Mouse (Mus musculus) spleen, postnatal 14 days (tissue): ENCODE measurements around the gene Cd24a.

Experiments used
- DNase-seq, 2 experiments: peaks; one replicate each; pipeline ENCODE4 v3.0.0; 2021 to 2022; ENCODE audit warnings: low spot score in 2 of 2

Gene Cd24a

DNA sequence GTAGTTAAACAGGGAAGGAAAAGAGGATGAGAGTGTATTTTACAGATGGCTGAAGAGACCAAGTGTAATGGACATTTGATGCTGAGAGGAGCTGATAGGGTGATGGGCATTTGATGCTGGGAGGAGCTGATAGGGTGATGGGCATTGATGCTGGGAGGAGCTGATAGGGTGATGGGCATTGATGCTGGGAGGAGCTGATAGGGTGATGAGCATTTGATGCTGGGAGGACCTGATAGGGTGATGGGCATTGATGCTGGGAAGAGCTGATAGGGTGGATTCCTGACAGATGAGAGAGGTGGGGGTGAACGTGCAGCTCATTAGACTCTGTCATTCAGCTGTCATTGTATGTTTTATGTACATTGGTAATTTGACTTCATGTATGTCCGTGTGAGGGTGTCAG, 47.5 kb downstream of the Cd24a start:
- DNase-seq, result peak in 1 of 2 experiments; percentile 27

DNA sequence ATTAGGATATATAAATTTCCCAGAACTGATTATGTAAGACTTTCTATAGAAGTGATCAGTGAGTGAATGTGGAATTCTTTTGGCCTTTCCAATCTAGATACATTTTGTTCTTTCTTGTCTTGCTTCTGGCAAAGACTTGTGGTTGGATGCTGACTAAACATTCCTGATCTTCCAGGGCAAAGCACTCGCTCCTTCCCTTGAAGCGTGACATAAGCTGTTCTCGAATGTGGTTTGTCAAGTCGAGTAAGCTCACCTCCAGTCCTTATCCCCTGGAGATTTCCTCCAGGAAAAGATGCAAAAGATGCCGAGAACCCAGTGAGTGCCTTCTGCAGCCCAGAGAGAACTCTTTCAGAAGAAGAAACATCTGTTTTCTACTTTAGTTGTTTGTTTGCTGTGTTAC, 51.1 kb downstream of the Cd24a start:
- DNase-seq, result no peak

DNA sequence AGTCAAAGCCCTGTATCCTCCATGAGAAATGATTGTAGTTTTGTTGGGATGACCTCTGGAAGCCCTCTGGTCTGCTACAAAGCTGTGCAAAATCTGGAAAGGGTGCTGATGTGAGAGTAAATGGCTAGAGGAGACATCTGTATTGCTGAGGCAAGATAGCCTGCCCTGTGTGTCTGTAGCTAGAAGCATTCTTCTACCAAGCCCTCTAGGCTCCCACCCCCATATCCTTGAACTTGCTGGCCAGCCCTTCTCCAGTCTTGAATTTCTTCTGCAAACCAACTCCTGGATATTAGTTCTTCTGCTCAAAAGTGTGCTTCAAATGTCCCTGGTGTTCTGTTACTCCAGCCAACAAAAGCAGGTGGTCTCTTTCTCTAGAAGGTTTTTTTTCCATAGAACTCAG, 51.8 kb downstream of the Cd24a start:
- no peak for DNase-seq

DNA sequence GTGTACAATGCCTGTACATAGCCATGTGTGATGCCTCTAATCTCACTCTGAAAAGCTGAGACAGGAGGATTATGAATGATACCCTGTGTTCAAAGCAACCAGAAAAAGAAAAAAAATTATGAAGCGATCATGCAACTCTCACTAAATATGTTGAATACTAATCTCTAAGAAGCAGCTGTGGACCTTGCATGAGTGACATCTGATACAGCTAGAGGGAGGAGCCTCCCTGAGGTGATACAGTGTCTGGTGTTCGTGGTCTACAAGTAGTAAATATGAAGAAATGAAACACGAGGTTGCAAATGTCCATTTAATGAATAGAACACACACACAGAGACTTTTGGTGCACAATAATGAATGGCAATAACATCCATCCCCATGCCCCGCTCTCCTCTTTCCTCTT, 52.5 kb downstream of the Cd24a start:
- no peak for DNase-seq

DNA sequence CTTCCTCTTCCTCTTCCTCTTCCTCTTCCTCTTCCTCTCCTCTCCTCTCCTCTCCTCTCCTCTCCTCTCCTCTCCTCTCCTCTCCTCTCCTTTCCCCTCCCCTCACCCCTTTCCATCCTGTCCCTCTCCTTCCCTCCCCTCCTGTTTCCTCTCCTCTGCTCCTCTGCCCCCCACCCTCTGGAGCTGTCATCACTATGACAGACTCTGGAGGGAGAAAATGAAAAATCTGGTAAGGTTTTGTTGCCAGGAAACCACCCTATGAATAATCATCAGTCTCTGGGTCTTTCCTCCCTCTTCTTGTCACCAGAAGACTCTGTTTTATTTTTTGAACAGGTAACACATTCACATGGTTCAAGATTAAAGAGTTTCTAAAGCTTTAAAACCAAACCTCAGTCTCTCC, 53.0 kb downstream of the Cd24a start:
- no peak for DNase-seq

DNA sequence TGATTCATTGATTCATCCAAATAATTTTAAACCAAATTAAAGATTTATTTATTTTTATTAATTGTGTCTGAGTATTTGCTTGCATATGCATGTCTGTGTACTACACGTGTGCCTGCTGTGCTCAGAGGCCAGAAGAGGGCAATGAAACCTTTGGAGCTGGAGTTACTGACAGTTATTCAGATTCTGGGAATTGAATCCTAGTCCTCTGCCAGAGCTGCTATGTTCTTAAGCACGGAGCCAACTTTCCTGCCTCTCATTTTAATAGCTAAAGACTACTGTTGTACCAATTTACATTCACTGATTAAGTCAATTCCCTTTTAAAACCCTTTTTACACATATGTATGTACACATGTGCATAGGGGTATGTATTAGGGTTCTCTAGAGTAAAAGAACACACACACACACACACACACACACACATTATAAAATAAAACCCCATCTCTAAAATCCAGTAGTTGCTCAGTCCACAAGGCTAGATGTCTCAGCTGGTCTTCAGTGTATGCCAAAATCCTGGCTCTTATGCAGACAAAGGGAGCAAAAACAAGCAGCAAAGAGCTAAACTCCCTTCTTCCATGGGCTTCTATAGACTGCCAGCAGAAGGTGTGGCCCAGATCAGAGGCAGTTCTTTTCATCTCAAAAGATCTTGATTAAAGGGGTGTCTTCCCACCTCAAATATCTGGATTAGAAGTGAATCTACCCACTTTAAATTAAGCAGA, 53.7 kb downstream of the Cd24a start:
- no peak for DNase-seq

DNA sequence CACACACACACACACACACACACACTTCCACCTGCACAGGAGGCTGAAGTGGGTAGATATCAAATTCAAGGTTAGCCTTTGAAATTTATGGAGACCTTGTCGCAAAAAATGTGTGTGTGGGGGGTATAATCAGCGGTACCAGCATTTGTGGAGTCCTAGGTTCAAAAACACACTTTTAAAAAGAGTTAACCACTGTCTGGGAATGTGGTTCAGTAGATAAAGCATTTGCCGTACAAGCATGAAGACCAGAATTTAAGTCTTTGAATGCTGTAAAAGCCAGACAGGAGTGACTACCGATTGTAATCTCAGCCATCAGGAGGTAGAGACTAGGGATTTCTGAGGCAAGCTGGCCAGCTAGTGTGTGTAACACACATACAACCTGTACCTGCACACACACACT, 55.0 kb downstream of the Cd24a start:
- no peak for DNase-seq
